Mouse (Mus musculus) embryonic facial prominence, embryonic 11.5 days (tissue): ENCODE measurements at regions not wholly inside any gene's neighbourhood (a gene's known extent, or its start where the extent isn't known, plus 50 kb on each side); places are given as distances from the start of the nearest gene placed in this dataset.

Experiments
- ATAC-seq: fragments of 200-750 bp; cut with Nextera tagmentation; replicated peaks from 2 replicates; pipeline ENCODE4 v1.8.0; 2017; ENCODE audit warnings: low read depth; ENCODE audit not compliant: insufficient number of reproducible peaks, low FRiP score, low TSS enrichment
- DNase-seq: peaks from one replicate; pipeline ENCODE4 v3.0.0-alpha.2; 2015; ENCODE audit warnings: low spot score
- H3K27ac ChIP-seq: fragments of 300-500 bp; sonication (generic); replicated peaks from 2 replicates; pipeline ENCODE4 v1.5.1; 2014; ENCODE audit warnings: mild to moderate bottlenecking, low read depth, low read length, control low read depth
- H3K27me3 ChIP-seq: fragments of 300-500 bp; sonication (generic); 2 replicates; pipeline ENCODE4 v1.6.1; 2014; ENCODE audit warnings: mild to moderate bottlenecking, low read length, moderate library complexity, mixed read lengths; ENCODE audit not compliant: control insufficient read depth, insufficient read depth
- H3K36me3 ChIP-seq: fragments of 300-500 bp; sonication (generic); replicated peaks from 2 replicates; pipeline ENCODE4 v1.6.1; 2014; ENCODE audit warnings: low read depth, mild to moderate bottlenecking, low read length, moderate library complexity, mixed read lengths; ENCODE audit not compliant: control insufficient read depth, insufficient read depth
- H3K4me1 ChIP-seq: fragments of 300-500 bp; sonication (generic); 2 replicates; pipeline ENCODE4 v1.6.1; 2014; ENCODE audit warnings: low read length, mixed read lengths; ENCODE audit not compliant: control insufficient read depth, insufficient read depth
- H3K4me2 ChIP-seq: fragments of 300-500 bp; sonication (generic); 2 replicates; pipeline ENCODE4 v1.6.1; 2014; ENCODE audit warnings: low read depth, mild to moderate bottlenecking, control low read depth, low read length, moderate library complexity
- H3K4me3 ChIP-seq: fragments of 300-500 bp; sonication (generic); 2 replicates; pipeline ENCODE4 v1.5.1; 2014; ENCODE audit warnings: low read depth, low read length, control low read depth
- H3K9ac ChIP-seq: fragments of 300-500 bp; sonication (generic); replicated peaks from 2 replicates; pipeline ENCODE4 v1.6.1; 2014; ENCODE audit warnings: mild to moderate bottlenecking, control low read depth, low read length
- H3K9me3 ChIP-seq: fragments of 300-500 bp; sonication (generic); replicated peaks from 2 replicates; pipeline ENCODE4 v1.6.1; 2016; ENCODE audit warnings: mild to moderate bottlenecking, low read length, inconsistent platforms, mixed read lengths; ENCODE audit not compliant: control insufficient read depth
- WGBS: fragments of 180-500 bp; shearing (Covaris S2); extraction: QIAGEN DNeasy Blood & Tissue Kit; methylation state at CpG from one replicate; pipeline ENCODE4 v1.1.7; 2014; 5-methylcytosine and 5-hydroxymethylcytosine counted together

GRCm38 (mm10) chr1:119251741-119252140 lies 170.3 kb downstream of the Inhbb start:
- ATAC-seq (no peak), DNase-seq (no peak)
- 90% methylated on average over 5 of the region's 5 CpGs for WGBS

GRCm38 (mm10) chr1:119248776-119249495 lies 173.1 kb downstream of the Inhbb start:
- no peaks in the 10 kb centered on the region for H3K36me3 ChIP-seq
- no peak overlapping the region for H3K4me2 ChIP-seq
- DNase-seq (no peak), ATAC-seq (no peak)
- no peaks in the 10 kb centered on the region for H3K4me1 ChIP-seq
- H3K27ac ChIP-seq: no peak overlapping the region
- H3K9me3 ChIP-seq: no peaks in the 10 kb centered on the region
- no peaks in the 10 kb centered on the region for H3K27me3 ChIP-seq
- 83% methylated on average over 5 of the region's 5 CpGs for WGBS
- H3K4me3 ChIP-seq: no peak overlapping the region
- no peak overlapping the region for H3K9ac ChIP-seq

More at GRCm38 (mm10) chr1:119251741-119252140, 170.3 kb downstream of the Inhbb start:
- Histone ChIP-seq H3K36me3 (no peaks in the 10 kb centered on the region), H3K4me1 (no peaks in the 10 kb centered on the region), H3K4me3 (no peak overlapping the region), H3K9me3 (no peaks in the 10 kb centered on the region), H3K27ac (no peak overlapping the region), H3K4me2 (no peak overlapping the region), H3K27me3 (no peaks in the 10 kb centered on the region), H3K9ac (no peak overlapping the region)

- H3K4me1 ChIP-seq: no peaks in the 10 kb centered on the region
- 53% methylated on average over 3 of the region's 3 CpGs for WGBS
- H3K36me3 ChIP-seq: no peaks in the 10 kb centered on the region
- H3K4me2 ChIP-seq: no peak overlapping the region
- no peak for ATAC-seq
- no peaks in the 10 kb centered on the region for H3K9me3 ChIP-seq
- H3K27me3 ChIP-seq: no peaks in the 10 kb centered on the region
- no peak overlapping the region for H3K4me3 ChIP-seq
- no peak overlapping the region for H3K27ac ChIP-seq
- H3K9ac ChIP-seq: no peak overlapping the region
- DNase-seq: no peak
These were observed 174.9 kb downstream of the Inhbb start for GRCm38 (mm10) chr1:119247117-119247516.

- no peaks in the 10 kb centered on the region for H3K4me1 ChIP-seq
- H3K4me3 ChIP-seq: no peak overlapping the region
- H3K27ac ChIP-seq: no peak overlapping the region
- DNase-seq (no peak), ATAC-seq (no peak)
- 20% methylated on average over 10 of the region's 10 CpGs for WGBS
- no peak overlapping the region for H3K4me2 ChIP-seq
- H3K9ac ChIP-seq: no peak overlapping the region
- no peaks in the 10 kb centered on the region for H3K36me3 ChIP-seq
- H3K27me3 ChIP-seq: no peaks in the 10 kb centered on the region
- H3K9me3 ChIP-seq: no peaks in the 10 kb centered on the region
These were observed 183.6 kb downstream of the Inhbb start for GRCm38 (mm10) chr1:119238463-119238862.

- Histone ChIP-seq H3K4me3 (no peak overlapping the region), H3K4me1 (no peaks in the 10 kb centered on the region), H3K27ac (no peak overlapping the region), H3K4me2 (no peak overlapping the region), H3K27me3 (no peaks in the 10 kb centered on the region), H3K9ac (no peak overlapping the region), H3K36me3 (no peaks in the 10 kb centered on the region), H3K9me3 (no peaks in the 10 kb centered on the region)
- ATAC-seq: no peak
- no peak for DNase-seq
- 39% methylated on average over 3 of the region's 3 CpGs for WGBS
These were observed 183.4 kb upstream of the Gli2 start for GRCm38 (mm10) chr1:119236787-119237186.

- DNase-seq (no peak), ATAC-seq (no peak)
- Histone ChIP-seq H3K4me2 (no peak overlapping the region), H3K9me3 (no peaks in the 10 kb centered on the region), H3K9ac (no peak overlapping the region), H3K4me3 (no peak overlapping the region), H3K27me3 (no peaks in the 10 kb centered on the region), H3K27ac (no peak overlapping the region), H3K4me1 (no peaks in the 10 kb centered on the region), H3K36me3 (no peaks in the 10 kb centered on the region)
- WGBS: 85% methylated on average over 9 of the region's 9 CpGs
These were observed 181.0 kb upstream of the Gli2 start for GRCm38 (mm10) chr1:119234449-119234848.

- H3K4me1 ChIP-seq: no peaks in the 10 kb centered on the region
- WGBS: 74% methylated on average over 2 of the region's 2 CpGs
- no peak overlapping the region for H3K27ac ChIP-seq
- no peak overlapping the region for H3K4me2 ChIP-seq
- no peak overlapping the region for H3K4me3 ChIP-seq
- DNase-seq (no peak), ATAC-seq (no peak)
- H3K36me3 ChIP-seq: no peaks in the 10 kb centered on the region
- no peak overlapping the region for H3K9ac ChIP-seq
- H3K9me3 ChIP-seq: no peaks in the 10 kb centered on the region
- H3K27me3 ChIP-seq: no peaks in the 10 kb centered on the region
These were observed 173.6 kb upstream of the Gli2 start for GRCm38 (mm10) chr1:119226996-119227395.

GRCm38 (mm10) chr1:119223876-119224275 lies 170.5 kb upstream of the Gli2 start:
- Histone ChIP-seq H3K27me3 (no peaks in the 10 kb centered on the region), H3K27ac (no peak overlapping the region), H3K9ac (no peak overlapping the region), H3K36me3 (no peaks in the 10 kb centered on the region), H3K4me1 (no peaks in the 10 kb centered on the region), H3K4me3 (no peak overlapping the region), H3K9me3 (no peaks in the 10 kb centered on the region), H3K4me2 (no peak overlapping the region)
- 90% methylated on average over 8 of the region's 8 CpGs for WGBS
- DNase-seq (no peak), ATAC-seq (no peak)
